Mouse (Mus musculus): ENCODE measurements around the gene Ewsr1. TPM values are rescaled to one million over a fixed set of nuclear protein-coding genes. Genes with fewer than 3 reads are reported as not detected.

Gene Ewsr1
- polyA plus RNA-seq (2015; fragmentation: Nextera tagmentation; extraction: Ambion mirVana) = 520 and 571 TPM in 2 replicates

DNA sequence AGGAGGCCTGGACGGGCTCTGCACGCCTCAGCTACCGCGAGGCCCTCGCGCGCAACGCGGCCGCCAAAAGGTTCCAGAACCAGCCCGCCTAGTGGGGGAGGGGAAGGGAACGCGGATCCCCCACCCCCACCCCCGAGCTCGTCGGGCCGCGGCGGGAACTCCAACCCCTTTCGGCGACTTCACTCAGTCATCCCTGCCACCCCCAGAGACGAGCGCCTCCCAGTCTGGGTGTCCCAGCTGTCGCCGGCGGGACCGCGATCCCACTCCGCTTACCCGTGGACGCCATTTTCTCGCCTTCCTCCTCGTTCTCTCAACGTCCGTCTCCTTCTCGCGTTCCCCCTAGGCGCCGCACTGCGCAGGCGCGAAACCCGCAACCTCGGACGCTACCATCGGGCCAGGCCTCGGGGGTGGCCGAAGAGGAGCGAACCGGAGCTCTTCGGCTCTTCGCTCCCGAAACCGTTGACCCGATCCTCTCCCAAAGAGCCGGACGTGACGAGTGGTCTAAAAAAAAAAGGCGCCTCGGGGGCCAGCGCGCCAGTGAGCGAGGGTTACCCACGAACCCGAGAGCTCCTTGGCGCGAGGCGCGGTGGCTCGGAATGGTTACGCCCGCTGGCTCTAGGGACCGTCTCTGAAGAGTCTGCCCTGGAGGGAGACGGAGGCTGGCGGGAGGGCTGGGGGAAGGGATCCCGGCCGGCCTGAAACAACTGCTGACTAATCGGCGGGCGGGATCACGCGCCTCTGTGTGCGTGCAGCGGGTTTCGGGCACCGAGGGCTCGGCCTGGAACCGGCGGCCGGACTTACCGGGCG, at the start of gene Ewsr1, which contains the start of gene Rhbdd3:
Gene Ewsr1, minus strand, starts transcription at position 531 of the 807 bp plus-strand sequence.
Gene Rhbdd3, plus strand, starts transcription at position 191 of the 807 bp plus-strand sequence.
- WGBS = under 1% methylated on average over 86 of the region's 92 CpGs
- Histone ChIP-seq H3K4me2 (ENCODE audit: low read length) (peak within 1 kb of the TSS; percentile 93), H3K27me3 (replicated peaks; ENCODE audit: control insufficient read depth, insufficient read depth, low read length) (no peaks in the 10 kb centered on the region), H3K9ac (ENCODE audit: low read depth, low read length) (peak within 1 kb of the TSS; percentile 93), H3K27ac (ENCODE audit: low read depth, low read length) (peak within 1 kb of the TSS; percentile 98), H3K4me3 (ENCODE audit: low read length) (peak within 1 kb of the TSS; percentile 88), H3K36me3 (ENCODE audit: control insufficient read depth, insufficient read depth, low read length) (peaks cover 4% of the 10 kb centered on the region; the same call in 1 of the 2 replicates), H3K9me3 (ENCODE audit: control insufficient read depth, low read length) (no peaks in the 10 kb centered on the region), H3K4me1 (ENCODE audit: control insufficient read depth, insufficient read depth, low read depth, low read length) (peaks cover 33% of the 10 kb centered on the region)
- peak; percentile 86 for ATAC-seq

DNA sequence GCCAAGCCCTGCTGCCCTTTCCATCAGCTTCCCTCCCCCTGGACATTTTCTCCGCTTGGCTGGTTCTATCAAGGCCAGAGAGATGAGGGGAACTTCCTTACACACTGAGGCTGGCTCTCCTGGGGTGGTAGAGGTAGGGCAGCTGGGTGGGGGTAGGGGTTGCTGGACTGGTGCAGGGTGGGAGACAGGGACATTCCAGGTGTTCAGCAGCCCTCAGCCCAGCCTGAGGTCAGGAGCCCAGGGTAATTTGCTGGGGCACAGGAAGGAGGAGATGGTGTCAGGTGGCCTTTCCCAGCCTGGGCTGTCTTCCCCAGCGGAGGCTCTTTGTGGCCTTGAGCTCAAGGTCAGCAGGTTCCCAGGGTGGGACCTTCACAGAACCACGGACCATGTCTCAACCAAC, 46.5 kb upstream of the Ewsr1 start:
- ATAC-seq = no peak
- no peak overlapping the region for H3K4me3 ChIP-seq (ENCODE audit: low read length)
- no peaks in the 10 kb centered on the region for H3K27me3 ChIP-seq (replicated peaks; ENCODE audit: control insufficient read depth, insufficient read depth, low read length)
- H3K27ac ChIP-seq (ENCODE audit: low read depth, low read length) = no peak overlapping the region
- H3K4me1 ChIP-seq (ENCODE audit: control insufficient read depth, insufficient read depth, low read depth, low read length) = peaks cover 5% of the 10 kb centered on the region
- H3K4me2 ChIP-seq (ENCODE audit: low read length) = no peak overlapping the region
- no peaks in the 10 kb centered on the region for H3K9me3 ChIP-seq (ENCODE audit: control insufficient read depth, low read length)
- 64% methylated on average over 3 of the region's 3 CpGs for WGBS
- H3K36me3 ChIP-seq (ENCODE audit: control insufficient read depth, insufficient read depth, low read length) = no peaks in the 10 kb centered on the region
- no peak overlapping the region for H3K9ac ChIP-seq (ENCODE audit: low read depth, low read length)

GRCm38 (mm10) chr11:5141965-5142364, 42.9 kb upstream of the Ewsr1 start:
- Histone ChIP-seq H3K9me3 (ENCODE audit: control insufficient read depth, low read length) (no peaks in the 10 kb centered on the region), H3K4me3 (ENCODE audit: low read length) (no peak overlapping the region), H3K27ac (ENCODE audit: low read depth, low read length) (no peak overlapping the region), H3K4me1 (ENCODE audit: control insufficient read depth, insufficient read depth, low read depth, low read length) (peaks cover 7% of the 10 kb centered on the region), H3K27me3 (replicated peaks; ENCODE audit: control insufficient read depth, insufficient read depth, low read length) (no peaks in the 10 kb centered on the region), H3K36me3 (ENCODE audit: control insufficient read depth, insufficient read depth, low read length) (no peaks in the 10 kb centered on the region), H3K4me2 (ENCODE audit: low read length) (no peak overlapping the region), H3K9ac (ENCODE audit: low read depth, low read length) (no peak overlapping the region)
- WGBS = 88% methylated on average over 2 of the region's 2 CpGs
- ATAC-seq = no peak

- Histone ChIP-seq H3K27me3 (replicated peaks; ENCODE audit: control insufficient read depth, insufficient read depth, low read length) (no peaks in the 10 kb centered on the region), H3K4me1 (ENCODE audit: control insufficient read depth, insufficient read depth, low read depth, low read length) (peaks cover 7% of the 10 kb centered on the region)
- WGBS = 84% methylated on average over 5 of the region's 5 CpGs
Measured at GRCm38 (mm10) chr11:5141252-5141651, 42.2 kb upstream of the Ewsr1 start.

GRCm38 (mm10) chr11:5140619-5141018, 41.6 kb upstream of the Ewsr1 start:
- H3K9ac ChIP-seq (ENCODE audit: low read depth, low read length) = peak overlapping the region; percentile 19; the same call in 1 of the 2 replicates
- no peaks in the 10 kb centered on the region for H3K36me3 ChIP-seq (ENCODE audit: control insufficient read depth, insufficient read depth, low read length)
- H3K4me2 ChIP-seq (ENCODE audit: low read length) = no peak overlapping the region
- H3K4me3 ChIP-seq (ENCODE audit: low read length) = no peak overlapping the region
- H3K9me3 ChIP-seq (ENCODE audit: control insufficient read depth, low read length) = no peaks in the 10 kb centered on the region
- H3K27ac ChIP-seq (ENCODE audit: low read depth, low read length) = no peak overlapping the region
- peak; percentile 30; the same call in 1 of the 2 replicates for ATAC-seq
- WGBS = 42% methylated on average over 8 of the region's 8 CpGs
- H3K27me3 ChIP-seq (replicated peaks; ENCODE audit: control insufficient read depth, insufficient read depth, low read length) = no peaks in the 10 kb centered on the region
- peaks cover 7% of the 10 kb centered on the region for H3K4me1 ChIP-seq (ENCODE audit: control insufficient read depth, insufficient read depth, low read depth, low read length)

More at GRCm38 (mm10) chr11:5141252-5141651, 42.2 kb upstream of the Ewsr1 start:
- no peak overlapping the region for H3K27ac ChIP-seq (ENCODE audit: low read depth, low read length)
- H3K36me3 ChIP-seq (ENCODE audit: control insufficient read depth, insufficient read depth, low read length) = no peaks in the 10 kb centered on the region
- no peak overlapping the region for H3K4me3 ChIP-seq (ENCODE audit: low read length)
- H3K4me2 ChIP-seq (ENCODE audit: low read length) = no peak overlapping the region
- ATAC-seq = no peak
- no peak overlapping the region for H3K9ac ChIP-seq (ENCODE audit: low read depth, low read length)
- H3K9me3 ChIP-seq (ENCODE audit: control insufficient read depth, low read length) = no peaks in the 10 kb centered on the region

DNA sequence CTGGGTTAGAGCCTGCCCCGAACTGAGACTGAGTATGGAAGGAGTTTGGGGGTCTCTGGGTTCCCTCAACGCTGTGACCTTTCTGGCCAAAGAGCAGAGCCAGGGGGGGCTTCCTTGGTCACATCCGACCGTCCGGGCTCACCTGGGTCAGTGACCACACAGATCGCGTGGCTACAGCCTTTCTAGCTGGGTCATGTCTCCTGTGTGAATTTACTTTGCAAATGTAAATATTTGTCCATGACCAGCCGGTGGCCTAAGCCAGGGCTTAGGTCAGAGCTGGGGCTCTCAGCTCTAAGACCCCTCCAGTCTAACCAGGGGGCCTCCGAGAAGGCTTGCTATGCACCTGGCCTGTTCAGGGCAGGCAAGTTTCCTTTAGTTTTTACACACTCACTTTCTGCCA, 40.3 kb upstream of the Ewsr1 start:
- no peaks in the 10 kb centered on the region for H3K36me3 ChIP-seq (ENCODE audit: control insufficient read depth, insufficient read depth, low read length)
- no peak overlapping the region for H3K9ac ChIP-seq (ENCODE audit: low read depth, low read length)
- H3K9me3 ChIP-seq (ENCODE audit: control insufficient read depth, low read length) = no peaks in the 10 kb centered on the region
- H3K27ac ChIP-seq (ENCODE audit: low read depth, low read length) = no peak overlapping the region
- H3K4me2 ChIP-seq (ENCODE audit: low read length) = no peak overlapping the region
- no peaks in the 10 kb centered on the region for H3K27me3 ChIP-seq (replicated peaks; ENCODE audit: control insufficient read depth, insufficient read depth, low read length)
- peaks cover 7% of the 10 kb centered on the region for H3K4me1 ChIP-seq (ENCODE audit: control insufficient read depth, insufficient read depth, low read depth, low read length)
- H3K4me3 ChIP-seq (ENCODE audit: low read length) = no peak overlapping the region
- 92% methylated on average over 9 of the region's 9 CpGs for WGBS
- ATAC-seq = no peak

GRCm38 (mm10) chr11:5138642-5139041, 39.6 kb upstream of the Ewsr1 start:
- H3K9me3 ChIP-seq (ENCODE audit: control insufficient read depth, low read length) = no peaks in the 10 kb centered on the region
- H3K4me1 ChIP-seq (ENCODE audit: control insufficient read depth, insufficient read depth, low read depth, low read length) = peaks cover 7% of the 10 kb centered on the region
- H3K36me3 ChIP-seq (ENCODE audit: control insufficient read depth, insufficient read depth, low read length) = no peaks in the 10 kb centered on the region
- no peak overlapping the region for H3K4me2 ChIP-seq (ENCODE audit: low read length)
- ATAC-seq = no peak
- 87% methylated on average over 2 of the region's 2 CpGs for WGBS
- no peak overlapping the region for H3K4me3 ChIP-seq (ENCODE audit: low read length)
- H3K9ac ChIP-seq (ENCODE audit: low read depth, low read length) = no peak overlapping the region
- no peak overlapping the region for H3K27ac ChIP-seq (ENCODE audit: low read depth, low read length)
- H3K27me3 ChIP-seq (replicated peaks; ENCODE audit: control insufficient read depth, insufficient read depth, low read length) = no peaks in the 10 kb centered on the region

GRCm38 (mm10) chr11:5135914-5136313, 36.8 kb upstream of the Ewsr1 start:
- H3K27ac ChIP-seq (ENCODE audit: low read depth, low read length) = no peak overlapping the region
- H3K4me3 ChIP-seq (ENCODE audit: low read length) = no peak overlapping the region
- H3K9me3 ChIP-seq (ENCODE audit: control insufficient read depth, low read length) = no peaks in the 10 kb centered on the region
- ATAC-seq = no peak
- no peak overlapping the region for H3K9ac ChIP-seq (ENCODE audit: low read depth, low read length)
- 79% methylated on average over 11 of the region's 11 CpGs for WGBS
- no peaks in the 10 kb centered on the region for H3K27me3 ChIP-seq (replicated peaks; ENCODE audit: control insufficient read depth, insufficient read depth, low read length)
- H3K4me1 ChIP-seq (ENCODE audit: control insufficient read depth, insufficient read depth, low read depth, low read length) = peaks cover 7% of the 10 kb centered on the region
- H3K4me2 ChIP-seq (ENCODE audit: low read length) = no peak overlapping the region
- no peaks in the 10 kb centered on the region for H3K36me3 ChIP-seq (ENCODE audit: control insufficient read depth, insufficient read depth, low read length)

- Histone ChIP-seq H3K4me1 (ENCODE audit: control insufficient read depth, insufficient read depth, low read depth, low read length) (peaks cover 12% of the 10 kb centered on the region), H3K9me3 (ENCODE audit: control insufficient read depth, low read length) (no peaks in the 10 kb centered on the region), H3K27me3 (replicated peaks; ENCODE audit: control insufficient read depth, insufficient read depth, low read length) (no peaks in the 10 kb centered on the region), H3K4me3 (ENCODE audit: low read length) (no peak overlapping the region), H3K27ac (ENCODE audit: low read depth, low read length) (no peak overlapping the region), H3K9ac (ENCODE audit: low read depth, low read length) (no peak overlapping the region), H3K36me3 (ENCODE audit: control insufficient read depth, insufficient read depth, low read length) (no peaks in the 10 kb centered on the region), H3K4me2 (ENCODE audit: low read length) (no peak overlapping the region)
- WGBS = 69% methylated on average over 4 of the region's 4 CpGs
- ATAC-seq = no peak
Measured at GRCm38 (mm10) chr11:5132751-5133150, 33.7 kb upstream of the Ewsr1 start.

Data from hindbrain, embryonic 16.5 days (tissue).